9 mouse cellular contexts compared by ENCODE assay signal in genomic region chr10:59903170-59903569, GRCm38 (mm10). TPM values are rescaled to one million over a fixed set of nuclear protein-coding genes. Genes with fewer than 3 reads are reported as not detected.
DNase-seq lines count a peak whose midpoint lies in the region; ATAC-seq and TF ChIP-seq lines count a peak whose summit lies in the region.
"Had no signal": no experiment of that assay in that cellular context is flagged by ENCODE, and none has a peak within 500 bp of the region (broad histone marks: within the 10 kb centered on the region; RNA-seq: fewer than 3 reads in every experiment).

No protein-coding gene starts in this region.

- H3K27me3 ChIP-seq in heart, embryonic 10.5 days (ENCODE audit: insufficient read depth, poor library complexity, severe bottlenecking) = no peaks in the 10 kb centered on the region
- H3K27me3 ChIP-seq in midbrain, embryonic 10.5 days (ENCODE audit: low read depth, poor library complexity, severe bottlenecking) = no peaks in the 10 kb centered on the region
- no peaks in the 10 kb centered on the region for H3K27me3 ChIP-seq in midbrain, postnatal 0 days (ENCODE audit: insufficient read depth, low read length)
- no peaks in the 10 kb centered on the region; the same call in 1 of the 2 replicates for H3K27me3 ChIP-seq in limb, embryonic 11.5 days (ENCODE audit: control insufficient read depth, insufficient read depth, low read length)

- DNase-seq in heart, embryonic 10.5 days (ENCODE audit: low spot score) = no peak
- no peak for DNase-seq in heart, postnatal 14 days
- no peak for DNase-seq in midbrain, embryonic 10.5 days (ENCODE audit: low spot score)
- DNase-seq in midbrain, postnatal 0 days (ENCODE audit: low spot score) = no peak
- DNase-seq in limb, embryonic 11.5 days (ENCODE audit: low spot score) = no peak
- DNase-seq in urinary bladder, postnatal 10 days (ENCODE audit: low spot score) = no peak
- no peak for DNase-seq in urinary bladder, postnatal 25 days (ENCODE audit: low spot score)
- DNase-seq in kidney, postnatal 14 days = no peak

- H3K4me1 ChIP-seq in heart, embryonic 10.5 days = peaks cover 68% of the 10 kb centered on the region
- peaks cover 68% of the 10 kb centered on the region for H3K4me1 ChIP-seq in midbrain, embryonic 10.5 days
- peaks cover 25% of the 10 kb centered on the region for H3K4me1 ChIP-seq in midbrain, postnatal 0 days (ENCODE audit: insufficient read depth, low read length)
- H3K4me1 ChIP-seq in limb, embryonic 11.5 days (ENCODE audit: control insufficient read depth, insufficient read depth, low read length) = peaks cover 57% of the 10 kb centered on the region

- peaks cover 5% of the 10 kb centered on the region for H3K36me3 ChIP-seq in heart, embryonic 10.5 days
- H3K36me3 ChIP-seq in midbrain, embryonic 10.5 days = 0 out of 2 replicates have a peak, but pooled peaks cover 6% of the 10 kb centered on the region
- H3K36me3 ChIP-seq in midbrain, postnatal 0 days (ENCODE audit: insufficient read depth, low read length) = no peaks in the 10 kb centered on the region
- H3K36me3 ChIP-seq in limb, embryonic 11.5 days (ENCODE audit: control insufficient read depth, insufficient read depth, low read length) = peaks cover 3% of the 10 kb centered on the region; the same call in 1 of the 2 replicates

- no peak overlapping the region for H3K4me3 ChIP-seq in heart, embryonic 10.5 days
- no peak overlapping the region for H3K4me3 ChIP-seq in midbrain, embryonic 10.5 days
- no peak overlapping the region for H3K4me3 ChIP-seq in midbrain, postnatal 0 days (ENCODE audit: low read depth, low read length)
- H3K4me3 ChIP-seq in limb, embryonic 11.5 days (ENCODE audit: low read depth, low read length) = no peak overlapping the region

- H3K9me3 ChIP-seq in heart, embryonic 10.5 days = no peaks in the 10 kb centered on the region
- no peaks in the 10 kb centered on the region for H3K9me3 ChIP-seq in midbrain, embryonic 10.5 days (replicated peaks)
- no peaks in the 10 kb centered on the region for H3K9me3 ChIP-seq in midbrain, postnatal 0 days (ENCODE audit: low read length)
- no peaks in the 10 kb centered on the region for H3K9me3 ChIP-seq in limb, embryonic 11.5 days (ENCODE audit: control insufficient read depth, low read length)

- H3K9ac ChIP-seq in midbrain, postnatal 0 days (replicated peaks; ENCODE audit: low read length, poor library complexity, severe bottlenecking) = no peak overlapping the region
- no peak overlapping the region for H3K9ac ChIP-seq in limb, embryonic 11.5 days (ENCODE audit: low read length)

- no peak for TF ChIP-seq CTCF in midbrain, postnatal 0 days (IDR thresholded peaks at IDR 0.05)

- no peak overlapping the region for H3K4me2 ChIP-seq in midbrain, postnatal 0 days (ENCODE audit: low read depth, low read length, poor library complexity, severe bottlenecking)
- no peak overlapping the region for H3K4me2 ChIP-seq in limb, embryonic 11.5 days (ENCODE audit: low read depth, severe bottlenecking)

- WGBS in heart, embryonic 10.5 days = 57% methylated on average over 7 of the region's 7 CpGs
- WGBS in midbrain, embryonic 10.5 days = 60% methylated on average over 7 of the region's 7 CpGs
- 44% methylated on average over 7 of the region's 7 CpGs for whole genome bisulfite sequencing in midbrain, postnatal 0 days
- 47% methylated on average over 7 of the region's 7 CpGs for WGBS in limb, embryonic 11.5 days

- peak overlapping the region; percentile 37; the same call in 1 of the 2 replicates for H3K27ac ChIP-seq in heart, embryonic 10.5 days
- peak overlapping the region; percentile 92 for H3K27ac ChIP-seq in midbrain, embryonic 10.5 days (replicated peaks)
- no peak overlapping the region for H3K27ac ChIP-seq in midbrain, postnatal 0 days (ENCODE audit: low read depth, low read length)
- peak overlapping the region; percentile 57; the same call in 1 of the 2 replicates for H3K27ac ChIP-seq in limb, embryonic 11.5 days (replicated peaks; ENCODE audit: low read depth, low read length)

- no peak for ATAC-seq in midbrain, postnatal 0 days (ENCODE audit: low FRiP score)
- ATAC-seq in limb, embryonic 11.5 days (ENCODE audit: insufficient number of reproducible peaks, low FRiP score, low TSS enrichment, low read depth) = no peak
- ATAC-seq: activated CD4-positive, CD25-positive, alpha-beta regulatory T cell, adult 4 months had no signal

- intact Hi-C loops in heart, postnatal 14 days (cut with DNase I) = no loop called here

RNA-seq across cellular contexts. Expression of gene Dnajb12, which starts 23.8 kb away (rescaled TPM):
- polyA plus RNA-seq in heart, embryonic 10.5 days (2016; fragmentation: Nextera tagmentation; extraction: Ambion mirVana) = 28.8 and 32.0 TPM in 2 replicates
- 10 to 100 TPM; 34.7 to 35.7 TPM for total RNA-seq in heart, postnatal 14 days (2021)
- polyA plus RNA-seq in midbrain, embryonic 10.5 days (2016; fragmentation: Nextera tagmentation; extraction: Ambion mirVana) = 27.3 and 27.6 TPM in 2 replicates
- total RNA-seq in midbrain, postnatal 0 days (2014; rRNA removed) = 47.9 and 51.6 TPM in 2 replicates
- 25.7 and 26.3 TPM in 2 replicates for polyA plus RNA-seq in midbrain, postnatal 0 days (2015; fragmentation: Nextera tagmentation; extraction: Ambion mirVana)
- polyA plus RNA-seq in limb, embryonic 11.5 days (2014; fragmentation: Nextera tagmentation; extraction: Ambion mirVana) = 22.5 and 23.8 TPM in 2 replicates

RNA-seq across cellular contexts. Expression of gene Ddit4, which starts 48.5 kb away (rescaled TPM):
- polyA plus RNA-seq in heart, embryonic 10.5 days (2016; fragmentation: Nextera tagmentation; extraction: Ambion mirVana) = 17.6 and 32.8 TPM in 2 replicates
- 100 to 1,000 TPM; 188 to 191 TPM for total RNA-seq in heart, postnatal 14 days (2021)
- polyA plus RNA-seq in midbrain, embryonic 10.5 days (2016; fragmentation: Nextera tagmentation; extraction: Ambion mirVana) = 31.8 and 31.9 TPM in 2 replicates
- 56.6 and 57.5 TPM in 2 replicates for total RNA-seq in midbrain, postnatal 0 days (2014; rRNA removed)
- 43.4 and 43.6 TPM in 2 replicates for polyA plus RNA-seq in midbrain, postnatal 0 days (2015; fragmentation: Nextera tagmentation; extraction: Ambion mirVana)
- 6.8 and 10.2 TPM in 2 replicates for polyA plus RNA-seq in limb, embryonic 11.5 days (2014; fragmentation: Nextera tagmentation; extraction: Ambion mirVana)
